Mouse (Mus musculus): ENCODE data around the gene Uba52.

The Uba52 gene

DNA sequence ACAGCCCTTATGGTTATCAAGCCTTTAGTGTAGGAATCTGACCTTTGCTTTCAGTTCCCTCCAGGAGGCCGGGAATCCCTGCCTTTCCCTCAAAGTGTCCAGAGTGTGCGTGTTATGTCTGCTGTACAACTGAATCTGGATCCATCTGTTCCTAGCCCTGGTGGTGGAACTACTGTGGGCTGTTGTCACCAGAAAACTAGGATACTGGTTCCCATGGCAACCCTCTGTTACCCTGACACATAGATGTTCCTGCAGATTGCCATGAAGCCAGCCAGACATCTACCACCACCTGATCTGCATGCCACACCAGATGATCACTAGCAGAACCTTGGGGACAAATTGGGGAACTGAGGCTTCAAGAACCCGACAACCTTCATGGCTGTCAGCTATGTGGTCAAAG lies 28.7 kb downstream of the Uba52 start:
- DNase-seq (ENCODE audit: low spot score): no peak

GRCm38 (mm10) chr8:70477269-70477982 lies 33.2 kb downstream of the Uba52 start:
- peak; percentile 72 for DNase-seq (ENCODE audit: low spot score)

DNA sequence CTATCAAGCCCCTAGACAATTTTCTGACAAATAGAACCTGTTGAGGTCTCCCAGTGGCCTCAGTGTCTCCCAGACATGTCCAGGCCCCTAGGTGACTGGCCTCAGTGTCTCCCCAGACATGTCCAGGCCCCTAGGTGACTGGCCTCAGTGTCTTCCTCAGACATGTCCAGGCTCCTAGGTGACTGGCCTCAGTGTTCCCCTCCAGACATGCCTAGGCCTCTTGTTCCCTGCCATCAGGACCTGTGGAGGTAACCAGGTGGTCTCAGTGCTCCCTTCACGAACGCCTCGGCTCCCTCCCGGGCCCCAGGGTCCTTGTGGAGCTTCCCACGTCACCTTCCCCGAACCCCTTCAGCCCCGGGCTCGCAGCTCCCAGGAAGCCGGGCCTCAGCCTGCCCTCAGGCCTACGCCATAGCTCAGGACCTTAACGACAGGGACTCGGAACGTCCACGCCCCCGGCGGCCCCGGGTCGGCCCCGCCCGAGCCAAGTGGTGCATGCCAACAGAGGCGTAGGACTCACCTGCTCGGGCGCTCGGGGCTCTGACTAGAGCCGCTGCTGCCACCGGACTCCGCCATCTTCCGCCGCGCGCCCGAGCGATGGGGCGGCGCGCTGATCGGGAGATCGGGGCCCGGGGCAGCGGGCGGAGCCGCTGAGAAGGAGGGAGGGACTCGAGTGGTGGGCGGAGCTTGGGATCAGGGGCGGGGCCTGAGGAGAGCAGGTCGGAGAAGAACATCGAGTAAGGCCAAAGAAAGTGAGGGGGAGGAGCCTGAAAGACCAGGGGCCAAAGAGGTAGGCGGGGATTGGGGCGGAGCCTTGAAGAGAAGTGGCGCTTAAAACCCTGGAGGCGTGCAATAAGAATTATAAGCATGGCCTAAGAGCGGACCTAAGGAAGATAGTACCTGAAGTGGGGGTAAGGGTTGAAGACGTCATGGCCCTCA lies 34.0 kb downstream of the Uba52 start, which contains the start of gene Klhl26:
Gene Klhl26 (minus strand): TSS at position 636 of the 936 bp plus-strand sequence.
- peak; percentile 99 for DNase-seq (ENCODE audit: low spot score)

DNA sequence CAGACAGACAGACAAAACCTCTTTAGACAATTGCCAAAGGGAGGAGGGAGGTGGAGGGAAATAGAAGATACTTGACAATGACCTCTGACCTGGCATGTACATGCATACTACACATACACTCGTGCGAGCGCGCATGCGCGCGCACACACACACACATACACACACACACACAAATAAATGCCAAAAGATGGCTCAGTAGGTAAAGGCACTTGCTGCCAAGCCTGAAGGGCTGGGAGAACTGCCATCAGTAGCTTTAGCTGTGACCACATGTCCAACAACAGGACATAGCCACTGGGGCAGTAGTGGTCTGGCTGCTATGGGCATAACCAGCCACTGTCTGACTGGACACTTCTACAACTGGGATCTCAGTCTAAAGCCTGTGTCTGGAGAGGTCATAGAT lies 38.7 kb downstream of the Uba52 start:
- no peak for DNase-seq (ENCODE audit: low spot score)

GRCm38 (mm10) chr8:70469938-70470337 lies 40.7 kb downstream of the Uba52 start:
- no peak for DNase-seq (ENCODE audit: low spot score)

- no peak for DNase-seq (ENCODE audit: low spot score)
Observed at GRCm38 (mm10) chr8:70469295-70469916, 41.2 kb downstream of the Uba52 start.

- DNase-seq (ENCODE audit: low spot score): no peak
Observed at GRCm38 (mm10) chr8:70468733-70469132, 41.9 kb downstream of the Uba52 start.

DNA sequence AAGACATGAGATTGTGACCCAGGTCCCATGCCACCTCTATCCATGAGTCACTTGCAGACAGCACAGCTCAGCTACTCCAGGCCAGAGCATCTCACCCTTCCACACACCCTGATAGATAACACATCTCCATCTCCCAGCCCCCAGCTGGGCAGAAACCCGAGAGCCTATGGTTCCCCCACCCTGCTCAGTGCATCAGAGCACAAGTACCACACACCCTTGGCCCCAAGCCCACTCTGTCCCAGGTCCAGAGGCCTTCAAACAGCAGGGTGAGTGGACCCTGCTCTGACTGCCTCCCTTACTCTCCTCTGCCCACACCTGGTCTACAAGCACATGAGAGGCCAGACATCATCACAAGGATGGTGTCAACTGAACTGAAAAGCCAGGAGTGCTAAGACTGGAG lies 42.7 kb downstream of the Uba52 start:
- no peak for DNase-seq (ENCODE audit: low spot score)

DNA sequence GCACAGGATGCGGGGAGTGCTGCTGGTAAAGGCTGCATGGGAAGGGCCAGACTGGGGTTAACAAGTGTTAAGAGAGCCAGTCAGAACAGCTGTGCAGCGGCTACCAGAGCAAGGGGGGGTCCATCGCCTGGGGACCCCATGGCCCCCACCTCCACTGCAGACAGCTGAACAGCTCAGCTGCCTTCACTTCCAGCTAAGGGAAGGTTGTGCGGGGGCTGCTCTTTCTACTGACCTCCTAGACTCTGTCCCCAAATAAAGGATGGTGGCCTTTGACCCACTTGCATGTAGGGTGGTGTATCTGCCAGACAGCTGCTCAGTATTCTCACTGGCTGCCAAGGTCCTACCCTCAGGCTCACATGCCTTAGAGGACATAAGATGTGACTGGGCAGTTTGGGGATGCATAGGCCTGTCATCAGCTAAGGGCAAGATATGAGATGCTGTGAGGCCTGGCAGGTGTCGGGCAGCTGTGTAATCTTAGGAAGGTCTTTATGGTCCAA lies 43.3 kb downstream of the Uba52 start:
- no peak for DNase-seq (ENCODE audit: low spot score)

DNA sequence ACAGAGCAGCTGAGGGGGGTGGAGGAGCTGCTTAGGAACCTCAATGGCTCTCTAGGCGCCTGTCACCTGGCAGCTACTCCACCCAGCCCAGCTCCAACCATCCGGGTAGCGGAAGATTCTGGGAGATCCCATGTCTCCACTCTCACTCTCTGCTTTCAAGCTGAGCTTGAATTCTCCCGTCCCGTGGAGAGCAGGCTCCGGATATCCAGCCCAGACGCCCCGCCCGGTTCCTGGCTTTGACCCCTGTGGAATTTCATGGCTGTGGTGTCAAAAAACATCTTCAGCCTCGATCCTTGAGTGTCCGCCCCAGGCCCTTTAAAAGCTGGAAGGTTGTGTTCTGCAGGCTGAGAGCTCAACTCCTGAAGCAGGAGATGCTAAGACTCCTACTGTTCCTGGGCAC lies 43.8 kb downstream of the Uba52 start:
- DNase-seq (ENCODE audit: low spot score): no peak

GRCm38 (mm10) chr8:70466305-70466704 lies 44.3 kb downstream of the Uba52 start:
- no peak for DNase-seq (ENCODE audit: low spot score)

DNA sequence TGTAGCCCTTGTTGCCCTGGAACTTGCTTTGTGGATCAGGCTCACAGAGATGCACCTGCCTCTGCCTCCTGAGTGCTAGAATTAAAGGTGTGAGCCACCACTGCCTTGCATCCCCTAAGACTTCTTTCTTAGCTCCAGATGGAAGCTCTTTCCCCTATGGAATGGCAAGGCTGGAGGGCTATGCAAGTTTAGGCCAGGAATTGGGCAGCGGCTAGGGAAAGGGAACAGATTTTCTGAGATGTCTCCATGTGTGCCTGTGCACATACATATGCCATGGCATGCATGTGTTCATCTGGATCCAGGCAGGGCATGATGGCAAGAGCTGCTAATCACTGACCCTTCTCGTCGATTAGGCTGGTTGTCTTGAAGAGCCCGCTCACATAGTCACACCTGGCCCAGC lies 44.9 kb downstream of the Uba52 start:
- no peak for DNase-seq (ENCODE audit: low spot score)

- DNase-seq (ENCODE audit: low spot score): no peak
Observed at GRCm38 (mm10) chr8:70464162-70464561, 46.4 kb downstream of the Uba52 start.

DNA sequence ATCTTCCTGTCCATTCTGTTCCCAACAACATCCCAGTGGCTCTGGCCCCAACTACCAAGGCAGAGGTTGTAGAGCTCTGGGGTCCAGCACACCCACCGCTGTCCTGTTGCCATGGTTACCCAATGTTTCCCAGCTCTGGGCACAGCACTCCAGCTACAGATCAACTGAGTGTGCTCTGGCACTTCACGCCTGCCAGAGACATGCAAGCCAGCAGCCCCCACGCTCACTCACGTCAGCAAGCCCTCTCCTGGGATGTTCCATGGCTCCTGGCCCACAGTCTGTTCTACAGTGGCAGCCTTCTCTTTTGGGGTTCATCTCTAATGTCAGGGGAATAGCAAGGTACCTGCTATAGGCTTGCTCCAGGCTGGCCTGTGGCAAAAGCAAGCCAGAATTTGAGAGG lies 47.3 kb downstream of the Uba52 start:
- no peak for DNase-seq (ENCODE audit: low spot score)

- no peak for DNase-seq (ENCODE audit: low spot score)
Observed at GRCm38 (mm10) chr8:70462516-70462813, 48.1 kb downstream of the Uba52 start.

GRCm38 (mm10) chr8:70461765-70462515 lies 48.7 kb downstream of the Uba52 start:
- DNase-seq (ENCODE audit: low spot score): no peak

DNA sequence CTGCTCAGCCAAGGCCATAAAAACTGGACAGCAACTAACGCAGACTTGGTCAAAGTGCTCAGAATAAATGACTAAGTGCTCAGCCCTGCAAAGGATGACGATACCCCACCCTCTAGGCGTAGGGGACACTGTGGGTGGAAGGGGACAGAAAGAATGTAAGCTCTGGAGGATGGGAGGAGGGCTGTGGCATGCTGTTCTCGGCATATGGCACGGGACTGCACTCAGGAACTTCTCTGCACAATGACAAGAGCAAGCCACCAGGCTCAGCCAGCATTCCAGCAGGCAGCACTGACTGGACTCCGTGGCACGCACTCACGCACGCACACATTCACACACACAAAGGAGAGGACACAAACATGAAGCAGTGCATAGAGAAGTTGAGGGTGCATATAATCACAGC lies 50.0 kb downstream of the Uba52 start:
- no peak for DNase-seq (ENCODE audit: low spot score)

GRCm38 (mm10) chr8:70460199-70460598 lies 50.4 kb downstream of the Uba52 start:
- DNase-seq (ENCODE audit: low spot score): no peak

DNA sequence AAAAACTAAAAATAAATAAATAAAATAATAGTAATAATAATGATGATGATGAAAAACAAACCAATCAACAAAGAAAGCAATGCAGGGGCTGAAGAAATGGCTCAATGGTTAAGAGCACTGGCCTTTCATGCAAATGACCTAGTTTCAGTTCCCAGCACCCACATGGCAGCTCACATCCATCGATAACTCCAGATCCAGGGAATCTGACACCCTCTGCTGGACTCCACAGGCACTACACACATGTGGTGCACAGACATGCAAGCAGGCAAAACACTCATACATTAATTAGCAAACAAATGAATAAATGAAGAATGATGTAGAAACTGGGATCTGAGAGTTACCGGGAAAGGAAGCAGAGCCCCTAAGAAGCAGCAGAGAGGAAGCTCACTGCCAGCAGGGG lies 51.0 kb downstream of the Uba52 start:
- DNase-seq (ENCODE audit: low spot score): no peak

DNA sequence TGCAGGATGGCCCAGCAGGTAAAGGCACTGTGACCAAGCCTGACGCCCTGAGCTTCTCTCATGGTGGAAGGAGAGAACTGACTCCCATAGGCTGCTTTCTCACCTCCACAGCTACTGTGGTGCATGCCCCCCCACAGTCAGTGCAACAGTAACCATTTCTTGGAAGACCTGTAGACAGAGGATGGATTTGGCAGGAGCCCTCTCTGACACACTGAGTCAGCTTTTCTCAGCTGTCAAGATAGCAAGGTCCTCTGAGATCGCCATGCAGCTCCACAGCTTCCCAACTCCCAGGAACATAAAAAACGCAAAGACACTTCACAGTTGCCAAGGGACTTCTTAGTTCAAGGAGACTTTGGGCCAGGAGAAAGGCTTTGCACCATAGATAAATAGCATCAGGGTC lies 52.1 kb downstream of the Uba52 start:
- DNase-seq (ENCODE audit: low spot score): no peak
